Mouse (Mus musculus) stomach, embryonic 16.5 days (tissue): ENCODE results near the gene Cdk6. TPM values are rescaled to one million over a fixed set of nuclear protein-coding genes. Genes with fewer than 3 reads are reported as not detected.
A peak's percentile ranks its signal among the peaks of the same experiment; 100 is the strongest.
"Not testable (repeated sequence)": the region's sequence is repeated elsewhere in the genome, so short reads cannot be mapped to it uniquely, and the experiment has no call there.

Experiments used
- ATAC-seq: fragments of 200-750 bp; cut with Nextera tagmentation; 2 replicates; pipeline ENCODE4 v1.8.0; 2017; ENCODE audit warnings: moderate number of reproducible peaks, moderate TSS enrichment; ENCODE audit not compliant: insufficient read depth, low FRiP score
- H3K27ac ChIP-seq: fragments of 300-500 bp; sonication (generic); 2 replicates; pipeline ENCODE4 v1.5.1; 2014; ENCODE audit warnings: low read length
- H3K27me3 ChIP-seq: fragments of 300-500 bp; sonication (generic); 2 replicates; pipeline ENCODE4 v1.6.1; 2014; ENCODE audit warnings: low read length, control low read depth, mixed read lengths; ENCODE audit not compliant: control insufficient read depth, insufficient read depth
- H3K36me3 ChIP-seq: fragments of 300-500 bp; sonication (generic); 2 replicates; pipeline ENCODE4 v1.6.1; 2014; ENCODE audit warnings: low read length; ENCODE audit not compliant: control insufficient read depth, insufficient read depth
- H3K4me1 ChIP-seq: fragments of 300-500 bp; sonication (generic); 2 replicates; pipeline ENCODE4 v1.6.1; 2014; ENCODE audit warnings: low read length, control low read depth, mixed read lengths; ENCODE audit not compliant: control insufficient read depth, insufficient read depth
- H3K4me2 ChIP-seq: fragments of 300-500 bp; sonication (generic); 2 replicates; pipeline ENCODE4 v1.6.1; 2014; ENCODE audit warnings: low read depth, low read length, mixed read lengths
- H3K4me3 ChIP-seq: fragments of 300-500 bp; sonication (generic); replicated peaks from 2 replicates; pipeline ENCODE4 v1.5.1; 2014; ENCODE audit warnings: mild to moderate bottlenecking, low read length
- H3K9ac ChIP-seq: fragments of 300-500 bp; sonication (generic); 2 replicates; pipeline ENCODE4 v1.6.1; 2014; ENCODE audit warnings: low read length
- H3K9me3 ChIP-seq: fragments of 300-500 bp; sonication (generic); replicated peaks from 2 replicates; pipeline ENCODE4 v1.6.1; 2016; ENCODE audit warnings: low read length, control low read depth; ENCODE audit not compliant: control insufficient read depth
- WGBS: fragments of 180-500 bp; shearing (Covaris S2); extraction: QIAGEN DNeasy Blood & Tissue Kit; methylation state at CpG from one replicate; pipeline ENCODE4 v1.1.7; 2014; 5-methylcytosine and 5-hydroxymethylcytosine counted together
- polyA plus RNA-seq: library from polyadenylated mRNA; unstranded; fragments of >200 nt; fragmentation: Nextera tagmentation; extraction: Ambion mirVana; gene quantifications from 2 replicates; pipeline ENCODE4 v1.2.1, GENCODE M21; 2015

Gene Cdk6
- polyA plus RNA-seq, 1 experiment from 2014 or later: 25.9 TPM

DNA sequence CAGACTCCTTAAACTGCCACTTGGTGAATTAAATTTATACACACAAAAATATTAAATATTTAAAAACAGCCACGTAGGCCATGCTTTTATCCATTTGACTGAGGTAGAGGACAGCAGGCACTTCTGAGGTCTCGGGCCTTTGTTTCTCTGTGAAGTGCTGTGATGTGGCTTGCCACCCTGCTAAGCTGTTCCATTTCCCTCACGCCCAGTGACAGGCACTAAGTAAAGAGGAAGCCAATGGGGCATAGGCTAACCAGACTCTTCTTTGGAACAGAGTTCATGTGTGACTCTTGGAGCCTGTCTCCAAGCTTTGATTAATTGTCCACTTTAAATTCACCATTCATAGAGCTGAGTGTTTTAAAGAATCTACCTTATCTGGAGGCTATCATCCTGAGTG lies 79.5 kb downstream of the Cdk6 start:
- Histone ChIP-seq H3K4me1 (no peaks in the 10 kb centered on the region), H3K27ac (no peak overlapping the region), H3K9me3 (no peaks in the 10 kb centered on the region), H3K4me2 (no peak overlapping the region), H3K4me3 (no peak overlapping the region), H3K36me3 (no peaks in the 10 kb centered on the region), H3K27me3 (no peaks in the 10 kb centered on the region), H3K9ac (no peak overlapping the region)
- 78% methylated on average over 3 of the region's 3 CpGs for WGBS
- ATAC-seq: no peak

DNA sequence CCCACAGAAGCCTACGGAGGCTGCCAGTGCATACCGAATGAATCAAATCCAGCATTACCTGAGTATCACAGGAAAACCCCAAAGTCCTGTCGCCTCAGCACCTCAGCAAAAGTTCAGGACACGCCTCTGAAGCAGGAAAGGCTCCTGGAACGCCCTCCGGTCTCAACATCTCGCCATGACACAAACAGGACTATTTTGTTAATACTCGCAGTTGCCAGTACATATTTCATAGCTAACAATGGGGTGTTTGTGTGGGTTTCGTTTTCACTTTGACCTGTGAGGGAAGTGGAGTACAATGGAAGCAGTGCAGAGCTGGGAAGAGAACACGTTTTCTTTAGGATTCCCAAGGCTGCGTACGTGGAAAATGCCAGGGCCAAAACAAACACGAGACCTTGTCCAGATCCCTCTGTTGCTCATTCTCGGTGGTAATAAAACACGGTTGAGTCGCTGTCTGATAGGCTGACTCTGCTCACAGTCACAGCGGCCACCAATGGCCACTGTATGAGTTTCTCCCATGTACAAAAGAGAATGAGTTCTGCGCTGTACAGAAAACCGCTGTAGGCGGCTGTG lies 91.9 kb downstream of the Cdk6 start:
- not testable (repeated sequence) for ATAC-seq, H3K4me2 ChIP-seq, H3K9ac ChIP-seq, H3K27me3 ChIP-seq, H3K9me3 ChIP-seq, H3K4me3 ChIP-seq, H3K27ac ChIP-seq, H3K4me1 ChIP-seq, H3K36me3 ChIP-seq
- WGBS: 73% methylated on average over 18 of the region's 20 CpGs

DNA sequence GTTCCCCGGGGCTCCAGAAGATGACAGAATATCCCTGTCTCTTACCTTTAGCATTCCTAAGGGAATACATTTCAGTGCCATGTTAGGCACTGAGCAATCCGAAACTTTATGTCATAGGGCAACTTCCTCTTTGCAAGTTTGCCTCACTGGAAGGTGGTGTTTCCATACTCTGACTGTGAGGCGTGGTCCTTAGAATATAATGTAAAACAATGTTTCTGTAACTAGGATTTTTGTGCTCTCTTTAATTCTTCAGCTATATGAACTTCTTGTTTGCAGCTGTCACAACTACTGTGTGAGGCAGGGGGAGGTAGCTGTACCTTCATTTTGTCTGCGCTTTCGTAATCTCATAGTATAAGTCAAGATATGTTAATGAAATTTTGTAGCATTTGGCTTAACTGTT lies 92.8 kb downstream of the Cdk6 start:
- not testable (repeated sequence) for H3K27ac ChIP-seq, H3K4me1 ChIP-seq, H3K27me3 ChIP-seq, H3K9ac ChIP-seq, ATAC-seq, H3K4me3 ChIP-seq, H3K36me3 ChIP-seq, H3K9me3 ChIP-seq, H3K4me2 ChIP-seq
- 85% methylated on average over 5 of the region's 5 CpGs for WGBS

DNA sequence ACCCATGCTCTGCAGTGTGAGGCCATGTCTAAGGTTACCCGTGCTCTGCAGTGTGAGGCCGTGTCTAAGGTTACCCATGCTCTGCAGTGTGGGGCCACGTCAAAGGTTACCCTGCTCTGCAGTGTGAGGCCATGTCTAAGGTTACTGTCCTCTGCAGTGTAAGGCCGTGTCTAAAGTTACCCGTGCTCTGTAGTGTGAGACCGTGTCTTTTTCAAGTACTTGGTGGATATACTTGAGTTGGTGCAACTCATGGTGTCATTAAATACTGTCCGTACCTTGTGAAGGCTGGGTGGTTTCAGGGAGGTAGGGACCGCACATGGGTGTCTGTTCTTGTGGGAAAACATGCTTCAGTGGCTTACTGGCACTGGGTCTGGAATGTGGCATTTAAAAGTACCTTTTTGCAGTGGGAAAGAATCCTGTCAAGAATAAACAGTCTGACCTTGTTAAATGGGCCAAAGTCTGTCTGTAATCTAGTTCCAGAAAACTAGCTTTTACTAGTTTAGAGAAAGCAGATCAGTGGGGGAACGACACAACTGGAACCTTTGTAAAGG lies 97.2 kb downstream of the Cdk6 start:
- not testable (repeated sequence) for ATAC-seq
- 79% methylated on average over 9 of the region's 9 CpGs for whole genome bisulfite sequencing

DNA sequence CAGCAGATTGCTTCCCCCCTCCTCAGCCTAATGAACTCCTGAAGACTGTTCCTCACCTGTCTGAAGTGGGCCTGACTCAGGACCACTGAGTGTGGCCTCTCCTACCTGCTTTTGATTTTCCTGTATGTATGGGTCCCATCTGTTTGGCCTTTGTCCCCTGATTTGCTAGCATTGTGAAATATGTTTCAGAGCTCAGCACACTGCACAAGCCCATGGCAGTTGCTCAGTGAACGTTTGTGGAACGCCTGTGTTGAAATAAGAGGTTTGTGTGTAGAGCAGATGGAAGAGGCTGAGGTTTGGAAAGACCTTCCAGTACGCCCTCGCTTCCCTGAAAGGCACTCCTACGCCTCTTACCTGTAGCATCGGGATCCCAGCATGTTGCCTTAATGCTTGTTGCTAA lies 98.1 kb downstream of the Cdk6 start:
- not testable (repeated sequence) for H3K4me1 ChIP-seq, H3K27me3 ChIP-seq, H3K9me3 ChIP-seq, H3K36me3 ChIP-seq, H3K9ac ChIP-seq, H3K27ac ChIP-seq, H3K4me2 ChIP-seq, ATAC-seq, H3K4me3 ChIP-seq
- 74% methylated on average over 6 of the region's 6 CpGs for WGBS

More for the DNA sequence above, 97.2 kb downstream of the Cdk6 start:
- H3K4me1 ChIP-seq, H3K9ac ChIP-seq, H3K27me3 ChIP-seq, H3K4me2 ChIP-seq, H3K27ac ChIP-seq, H3K9me3 ChIP-seq, H3K4me3 ChIP-seq, H3K36me3 ChIP-seq: not testable (repeated sequence)

DNA sequence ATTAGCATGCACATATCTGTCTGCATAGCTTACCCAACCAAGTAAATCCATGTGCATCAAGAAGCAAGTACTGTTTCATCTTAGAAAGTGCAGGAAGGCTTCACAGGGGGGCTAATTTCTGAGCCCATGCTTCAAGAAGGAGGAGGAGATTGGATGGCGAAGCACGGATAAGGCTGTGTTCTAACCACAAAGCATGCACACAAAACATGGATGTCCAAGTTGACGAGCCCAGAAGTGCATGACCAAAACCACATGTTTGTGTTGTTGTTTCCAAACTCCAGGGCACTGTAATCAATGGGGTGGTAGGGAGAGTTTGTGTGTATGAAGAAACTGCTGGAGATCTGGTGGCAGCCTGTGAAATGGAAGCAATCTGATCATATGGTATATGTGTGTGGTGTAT lies 101.2 kb downstream of the Cdk6 start:
- WGBS: 88% methylated on average over 3 of the region's 3 CpGs
- ATAC-seq, H3K4me3 ChIP-seq, H3K27me3 ChIP-seq, H3K27ac ChIP-seq, H3K9ac ChIP-seq, H3K4me2 ChIP-seq, H3K9me3 ChIP-seq, H3K36me3 ChIP-seq, H3K4me1 ChIP-seq: not testable (repeated sequence)

DNA sequence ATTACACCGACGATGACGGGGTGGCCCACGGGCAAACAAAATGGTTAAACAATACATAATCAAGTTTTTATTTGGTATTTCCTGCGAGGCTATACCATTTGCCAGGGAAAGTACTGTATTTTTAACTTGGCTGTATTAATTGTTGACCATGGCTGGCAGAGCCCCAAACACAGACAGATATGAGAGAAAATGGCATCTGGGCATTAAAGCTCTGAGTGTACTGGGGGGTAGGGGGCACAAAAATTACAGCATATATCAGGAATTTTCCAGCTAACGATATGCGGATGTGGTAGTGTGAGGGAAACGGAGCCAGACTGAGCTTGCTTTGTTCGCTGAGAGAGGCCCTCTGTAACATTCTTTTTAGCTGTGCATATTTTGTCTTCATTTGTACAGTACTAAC lies 109.9 kb downstream of the Cdk6 start:
- not testable (repeated sequence) for H3K27ac ChIP-seq

DNA sequence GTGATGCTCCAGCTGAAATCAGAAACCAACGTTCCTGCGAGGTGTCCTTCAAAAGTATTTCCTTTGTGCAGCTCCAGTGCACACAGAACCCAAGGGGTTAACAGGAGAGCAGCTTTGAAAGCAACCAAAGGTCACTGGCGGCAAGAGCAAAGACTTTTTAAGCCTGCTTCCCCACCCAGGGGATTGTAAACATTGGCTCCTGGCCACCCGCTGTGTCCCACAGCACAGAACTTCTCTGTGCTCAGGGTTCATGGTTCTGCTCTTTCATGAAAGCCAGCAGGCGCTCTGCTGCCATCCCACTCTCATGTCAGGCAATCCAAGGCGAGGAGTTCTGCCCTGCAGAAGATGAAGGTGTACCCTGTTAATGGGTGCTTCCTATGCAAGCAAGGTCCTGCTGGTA lies 112.7 kb downstream of the Cdk6 start:
- H3K9me3 ChIP-seq, H3K9ac ChIP-seq, H3K36me3 ChIP-seq, H3K27me3 ChIP-seq, H3K4me3 ChIP-seq, H3K4me1 ChIP-seq, H3K4me2 ChIP-seq: not testable (repeated sequence)
- peak overlapping the region; percentile 14; the same call in 1 of the 2 replicates for H3K27ac ChIP-seq
- peak; percentile 64; the same call in 1 of the 2 replicates for ATAC-seq
- WGBS: 7% methylated on average over 6 of the region's 6 CpGs

More for the DNA sequence above, 109.9 kb downstream of the Cdk6 start:
- H3K4me3 ChIP-seq, H3K9ac ChIP-seq, H3K9me3 ChIP-seq, H3K27me3 ChIP-seq, H3K36me3 ChIP-seq, H3K4me2 ChIP-seq, H3K4me1 ChIP-seq, ATAC-seq: not testable (repeated sequence)
- 41% methylated on average over 9 of the region's 9 CpGs for WGBS

DNA sequence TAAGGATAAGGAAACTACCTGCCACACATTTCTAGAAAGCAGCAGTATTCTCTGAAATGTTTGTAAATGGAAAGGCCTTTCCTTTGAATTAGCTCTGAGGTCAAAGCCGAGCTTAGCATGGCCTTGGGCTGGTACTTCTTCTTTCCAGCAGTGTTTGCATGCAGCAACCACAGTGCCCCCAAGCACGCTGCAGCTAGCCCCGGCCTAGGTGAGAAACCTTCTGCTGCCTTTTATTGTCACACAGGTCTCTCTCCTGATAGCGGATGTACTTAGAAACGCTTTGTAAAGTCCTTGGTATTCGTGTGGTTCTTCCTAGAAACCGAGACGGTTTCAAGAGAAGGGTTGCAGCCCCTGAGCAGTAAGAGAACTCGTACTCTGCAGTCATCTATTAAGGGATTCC lies 119.6 kb downstream of the Cdk6 start:
- no peaks in the 10 kb centered on the region for H3K36me3 ChIP-seq
- H3K9me3 ChIP-seq: no peaks in the 10 kb centered on the region
- H3K4me2 ChIP-seq: no peak overlapping the region
- no peak for ATAC-seq
- no peak overlapping the region for H3K27ac ChIP-seq
- WGBS: 55% methylated on average over 9 of the region's 9 CpGs
- H3K27me3 ChIP-seq: no peaks in the 10 kb centered on the region
- H3K4me3 ChIP-seq: no peak overlapping the region
- peaks cover 8% of the 10 kb centered on the region for H3K4me1 ChIP-seq
- H3K9ac ChIP-seq: no peak overlapping the region
